Mouse (Mus musculus) adrenal gland, postnatal 4 days (tissue): Measurements from ENCODE around the gene Kantr. TPM values are rescaled to one million over a fixed set of nuclear protein-coding genes. Genes with fewer than 3 reads are reported as not detected.
"Not testable (repeated sequence)": the region's sequence is repeated elsewhere in the genome, so short reads cannot be mapped to it uniquely, and the experiment has no call there.

Experiments
- DNase-seq, 2 experiments: peaks; one replicate each; pipeline ENCODE4 v3.0.0; 2021 to 2022; ENCODE audit warnings: low spot score in 2 of 2, mixed read lengths in 2 of 2
- long read RNA-seq, 2 experiments: library from polyadenylated mRNA; stranded (forward); transcript quantifications; one replicate each; pipeline ENCODE4 v2.0.0; 2021
- total RNA-seq, 2 experiments: library from RNA; stranded (reverse); gene quantifications; 2 replicates each; pipeline ENCODE4 v1.2.3; 2021

Gene Kantr
- 10 to 100 TPM; 11.7 to 12.7 TPM for total RNA-seq
- long read RNA-seq, experiment 1: 0 reads
- long read RNA-seq, experiment 2, partial matches to known transcripts: 0 of 1 reads
- long read RNA-seq, experiment 2, other reads (novel, unspliced or antisense): 0 of 1 reads

DNA sequence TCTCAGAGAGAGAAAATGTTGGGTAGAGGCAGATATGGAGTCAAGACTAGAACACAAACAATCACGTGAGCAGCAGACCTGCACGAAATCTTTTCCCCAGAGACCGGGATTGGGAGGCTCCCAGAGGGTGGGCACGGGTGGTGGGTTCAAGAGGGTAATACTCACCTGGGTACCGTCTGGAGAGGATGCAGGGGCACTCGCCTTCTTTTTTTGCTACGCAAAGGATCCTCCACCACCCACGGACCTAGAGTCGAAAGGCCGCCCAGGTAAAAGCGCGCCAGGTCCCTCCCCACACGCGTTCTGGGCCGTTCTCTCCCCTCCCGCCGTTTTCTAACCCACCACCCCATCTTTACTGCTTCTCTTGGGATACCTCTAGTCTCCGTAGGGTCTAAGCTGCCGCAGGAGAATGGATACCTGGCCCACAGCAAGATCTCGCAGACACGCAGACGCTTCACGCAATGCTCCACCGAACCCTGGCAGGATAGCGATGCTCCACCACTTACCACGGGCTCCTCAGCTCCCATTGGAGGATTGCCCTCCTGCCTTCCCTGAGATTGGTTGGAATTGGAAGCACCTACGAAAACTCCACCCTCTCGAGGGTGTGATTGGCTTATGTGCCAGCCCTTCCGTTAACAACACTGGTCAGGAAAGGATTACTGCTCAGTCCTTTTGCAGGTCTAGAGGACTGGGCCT is at the start of gene Kantr:
TSS of gene Kantr (minus strand) at position 500 of the 693 bp plus-strand sequence.
- peak; percentile 27 to 46 for DNase-seq

DNA sequence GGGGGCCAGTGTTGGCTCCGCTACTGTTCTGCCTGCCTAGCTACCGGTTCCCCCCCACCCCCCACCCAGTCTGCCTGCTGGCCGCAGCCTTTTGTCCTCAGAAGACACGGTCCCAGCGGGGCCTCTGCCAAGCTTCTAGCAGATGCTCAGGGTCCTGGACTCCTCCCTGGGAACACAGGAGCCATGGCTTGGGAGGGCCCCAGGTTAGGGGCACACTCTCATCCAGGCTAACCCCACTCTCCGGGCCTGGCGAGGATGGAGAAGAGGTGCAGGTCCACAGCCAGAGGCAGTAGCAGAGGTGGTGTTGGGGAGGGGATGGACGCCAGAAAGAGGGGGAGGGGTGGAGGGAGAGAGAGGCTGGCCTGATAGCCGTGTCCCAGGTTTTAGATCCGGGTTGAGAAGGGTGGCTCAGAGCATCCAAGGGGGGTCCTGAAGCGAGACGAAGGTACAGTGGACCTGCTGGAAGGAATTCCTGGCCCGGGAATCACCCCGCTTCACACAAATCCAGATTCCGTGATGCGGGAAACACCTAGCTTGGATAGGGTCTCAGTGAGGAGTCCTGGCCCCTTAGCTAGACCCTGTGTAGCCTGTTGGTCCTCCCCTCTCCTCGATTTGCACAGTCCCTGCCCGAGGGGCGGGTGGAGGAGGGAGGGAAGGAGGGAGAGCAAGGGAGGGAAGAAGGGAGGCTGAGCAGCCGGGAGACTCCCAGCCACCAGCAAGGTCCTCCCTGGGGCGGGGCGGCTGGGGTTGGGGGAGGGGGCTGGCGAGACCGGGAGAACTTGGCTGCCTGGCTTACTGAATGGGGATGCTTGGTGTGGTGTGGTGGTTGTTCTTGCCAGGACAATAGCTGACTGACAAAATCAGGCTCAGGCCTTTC is 41.3 kb upstream of the Kantr start, which contains the start of gene Gpr173:
TSS of gene Gpr173 (minus strand) at position 308 of the 877 bp plus-strand sequence.
- DNase-seq: peak in 1 of 2 experiments; percentile 17

DNA sequence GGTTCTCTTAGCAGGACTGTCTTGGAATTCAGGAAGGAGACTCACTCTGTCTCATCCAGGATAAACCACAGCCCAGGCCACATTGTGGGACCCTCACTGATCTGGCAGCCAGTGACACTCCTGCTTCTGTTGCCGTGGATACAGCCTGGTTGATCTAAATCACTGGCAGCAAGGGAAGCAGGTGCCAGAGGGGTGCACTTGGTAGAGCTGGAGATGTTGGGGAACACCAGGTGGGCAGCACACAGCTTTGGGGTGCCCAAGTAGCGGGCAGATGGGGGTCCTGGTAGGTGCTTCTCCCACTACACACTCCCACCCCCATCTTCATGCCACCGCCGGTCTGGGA is 40.7 kb upstream of the Kantr start:
- DNase-seq: no peak

DNA sequence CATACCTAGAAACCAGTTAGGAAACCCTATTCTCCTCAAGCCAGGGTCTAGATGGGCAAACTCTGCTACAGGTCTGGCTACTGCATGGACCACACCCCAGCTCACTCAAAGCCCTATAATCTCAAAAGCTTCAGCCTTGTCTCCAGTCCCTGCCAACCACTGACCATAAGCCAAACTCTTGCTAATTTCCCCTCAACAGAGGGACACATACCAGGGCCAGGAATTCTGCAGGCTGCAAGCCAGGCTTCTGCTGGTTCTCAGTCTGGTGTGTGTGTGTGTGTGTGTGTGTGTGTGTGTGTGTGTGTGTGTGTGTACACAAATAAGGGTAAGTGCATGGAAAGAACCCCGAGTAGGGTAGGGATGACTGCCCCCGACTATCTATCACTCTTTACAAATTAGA is 39.1 kb upstream of the Kantr start:
- no peak for DNase-seq

DNA sequence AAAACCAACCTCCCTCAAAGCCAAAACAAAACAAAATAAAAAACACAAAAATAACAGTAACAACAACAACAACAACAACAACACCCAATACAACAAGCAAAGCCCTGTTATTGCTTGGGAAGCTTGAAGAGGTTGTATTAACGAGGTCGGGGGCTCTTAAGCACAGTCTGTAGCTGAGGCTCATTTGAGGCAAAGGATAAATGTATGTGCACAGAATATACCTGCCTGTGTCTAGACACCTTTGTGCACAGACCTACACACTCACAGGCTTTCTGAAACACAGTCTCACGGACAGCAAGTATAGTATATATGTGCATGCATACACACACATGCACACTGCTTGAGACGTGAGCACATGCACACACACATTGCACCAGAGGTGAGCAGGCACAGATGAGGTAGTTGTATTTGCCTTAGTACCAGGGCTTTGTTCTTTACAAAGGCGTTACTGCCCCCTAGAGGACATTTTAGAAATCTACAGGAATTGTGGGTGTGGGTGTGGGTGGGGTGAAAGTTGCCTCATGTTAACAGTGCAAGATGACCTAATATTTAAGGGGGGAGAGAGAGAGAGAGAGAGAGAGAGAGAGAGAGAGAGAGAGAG is 25.4 kb upstream of the Kantr start:
- DNase-seq: no peak

DNA sequence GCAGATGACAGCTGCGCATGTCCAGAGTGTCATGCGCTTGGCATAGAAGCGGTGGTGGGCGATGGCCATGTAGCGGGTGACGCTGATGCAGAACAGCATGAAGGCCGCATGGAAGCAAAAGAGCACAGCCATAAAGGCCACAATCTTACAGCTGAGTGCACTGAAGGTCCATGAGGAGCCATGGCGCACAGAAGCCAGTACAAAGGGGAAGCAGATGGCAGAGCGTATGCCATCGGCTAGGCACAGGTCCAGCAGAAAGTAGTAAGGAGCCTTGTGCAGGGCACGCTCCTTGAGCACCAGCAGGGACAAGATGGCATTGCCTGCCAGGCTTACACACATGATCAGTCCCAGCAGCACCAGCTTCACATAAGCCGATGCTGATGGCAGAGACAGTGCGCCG is 19.7 kb upstream of the Kantr start:
- DNase-seq: no peak

DNA sequence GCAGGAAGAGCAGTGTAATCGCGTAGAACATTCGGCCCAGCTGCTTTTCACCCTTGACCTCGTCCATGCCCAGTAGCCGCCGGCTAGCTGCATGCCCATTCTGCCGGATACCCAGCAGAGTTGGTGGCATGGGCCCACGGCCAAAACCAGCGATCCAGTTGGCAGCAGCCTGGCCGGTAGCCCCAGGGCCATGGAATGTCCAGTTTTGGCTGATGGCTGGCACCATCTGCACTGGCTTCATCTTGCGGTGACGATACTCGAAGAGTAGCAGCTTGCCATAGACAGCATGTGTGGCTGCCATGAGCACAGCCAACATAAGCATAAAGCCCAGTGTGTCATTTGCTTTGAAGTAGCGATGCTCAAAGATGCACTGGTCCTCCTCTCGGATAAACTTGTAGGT is 19.3 kb upstream of the Kantr start:
- no peak for DNase-seq

DNA sequence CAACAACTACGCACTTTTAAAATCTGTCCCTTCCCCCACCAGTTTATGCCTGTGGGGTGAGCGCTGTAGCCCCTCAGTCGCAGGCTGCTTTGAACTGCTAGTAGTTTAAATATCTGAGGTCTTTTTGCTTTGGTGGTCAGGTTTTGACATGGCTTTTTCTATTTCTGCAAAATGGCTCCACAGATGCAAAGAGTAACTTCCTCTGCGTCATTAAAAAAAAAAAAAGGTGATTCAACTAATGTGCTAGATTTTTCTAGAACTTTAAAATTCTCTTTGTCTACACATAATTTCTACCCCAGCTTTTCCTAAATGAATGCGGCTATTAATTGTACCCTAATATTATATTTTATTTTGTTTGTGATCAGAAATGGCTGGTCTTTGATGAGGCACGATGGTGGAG is 15.6 kb upstream of the Kantr start:
- no peak for DNase-seq

DNA sequence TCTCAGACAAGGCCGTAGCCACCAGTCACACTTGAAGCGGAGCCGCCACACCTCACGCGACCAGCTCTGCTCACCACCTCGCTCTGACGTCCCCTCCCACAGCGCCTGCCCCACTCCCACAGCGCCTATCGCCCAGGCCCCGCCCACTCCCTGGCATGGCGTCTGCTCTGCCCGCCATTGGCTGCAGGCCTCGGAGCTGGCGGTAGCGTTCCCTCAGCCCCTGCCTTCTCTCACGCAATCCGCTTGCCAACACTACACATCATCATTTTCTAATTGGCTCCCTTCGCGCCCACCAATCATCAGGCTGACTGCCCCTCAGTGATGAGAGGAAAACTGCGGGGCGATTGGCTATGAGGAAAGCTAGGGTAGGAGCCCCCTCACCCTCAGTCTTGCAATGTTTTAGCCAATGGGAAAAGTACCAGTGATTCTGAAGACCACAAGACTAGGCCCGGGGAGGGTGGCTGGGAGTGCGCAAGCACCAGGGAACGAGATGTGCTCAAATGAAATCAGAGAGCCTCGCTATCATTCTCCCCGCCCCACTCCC is 15.1 kb upstream of the Kantr start, which contains the start of gene Tspyl2:
TSS of gene Tspyl2 (minus strand) at position 68 of the 544 bp plus-strand sequence.
- peak; percentile 63 to 79 for DNase-seq

DNA sequence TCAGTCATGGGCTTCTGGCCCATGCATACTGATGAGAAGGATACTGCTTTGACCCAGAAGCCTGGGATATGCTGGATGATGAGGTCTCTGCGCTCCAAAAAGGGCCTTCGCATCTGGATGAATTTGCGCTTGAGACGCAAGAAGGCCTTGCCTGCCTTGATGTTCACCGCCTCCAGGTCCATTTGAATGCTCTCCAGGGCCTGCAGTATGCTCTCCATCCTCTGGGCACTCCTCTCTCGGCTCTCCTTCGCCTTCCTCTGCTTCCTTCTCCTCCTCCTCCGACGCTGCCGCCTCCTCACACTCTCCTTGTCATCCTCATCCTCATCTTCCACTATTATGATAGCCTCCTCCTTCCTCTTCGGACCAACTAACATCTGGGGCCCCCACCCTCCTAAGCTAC is 14.2 kb upstream of the Kantr start:
- no peak for DNase-seq

DNA sequence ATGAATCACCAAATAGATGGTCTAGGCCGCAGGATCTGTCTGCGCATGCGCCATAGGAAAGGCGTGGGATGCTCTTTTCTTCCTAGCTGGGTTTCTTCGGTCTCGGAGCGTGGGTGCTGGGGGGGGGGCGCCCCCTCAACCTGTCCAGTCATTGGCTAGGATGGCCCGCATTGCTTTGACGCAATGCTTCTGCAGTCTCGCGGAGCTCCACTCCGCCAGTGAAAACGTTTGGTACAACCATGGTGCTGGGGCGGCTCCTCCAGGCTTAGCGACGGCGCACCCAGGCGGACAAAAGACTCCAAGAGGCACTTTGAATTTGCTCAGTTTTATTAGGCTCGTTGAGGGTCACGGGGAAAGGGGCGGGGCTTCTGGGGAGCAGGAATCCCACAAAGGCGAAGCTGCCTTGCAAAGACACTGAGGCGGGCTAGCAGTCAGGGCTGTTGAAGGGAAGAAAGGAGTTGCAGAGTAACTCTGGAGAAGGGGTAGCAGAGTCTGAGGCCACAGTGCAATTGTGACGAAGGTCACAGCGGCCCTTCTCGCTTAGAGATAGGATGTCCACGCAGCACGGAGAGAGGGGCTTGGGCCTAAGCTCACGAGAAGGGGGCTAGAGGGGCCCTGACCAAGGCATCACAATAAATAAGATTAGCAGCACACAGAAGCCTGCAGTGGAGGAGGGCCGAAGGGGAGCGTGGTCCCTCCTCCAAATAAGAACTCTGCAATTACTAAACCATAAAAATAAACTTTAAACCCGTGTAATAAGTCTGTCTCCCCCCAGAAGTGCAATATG is 9.4 kb upstream of the Kantr start:
- peak; percentile 56 to 76 for DNase-seq

DNA sequence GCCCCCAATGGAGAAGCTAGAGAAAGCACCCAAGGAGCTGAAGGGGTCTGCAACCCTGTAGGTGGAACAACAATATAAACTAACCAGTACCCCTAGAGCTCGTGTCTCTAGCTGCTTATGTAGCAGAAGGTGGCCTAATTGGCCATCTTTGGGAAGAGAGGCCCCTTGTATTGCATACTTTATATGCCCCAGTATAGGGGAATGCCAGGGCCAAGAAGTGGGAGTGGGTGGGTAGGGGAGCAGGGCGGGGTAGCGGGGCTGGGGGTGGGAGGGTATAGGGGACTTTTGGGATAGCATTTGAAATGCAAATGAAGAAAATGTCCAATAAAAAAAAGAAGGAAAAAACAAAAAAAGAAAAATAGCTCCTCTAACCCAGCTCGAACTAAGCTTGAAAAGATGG is 8.8 kb upstream of the Kantr start:
- not testable (repeated sequence) for DNase-seq

DNA sequence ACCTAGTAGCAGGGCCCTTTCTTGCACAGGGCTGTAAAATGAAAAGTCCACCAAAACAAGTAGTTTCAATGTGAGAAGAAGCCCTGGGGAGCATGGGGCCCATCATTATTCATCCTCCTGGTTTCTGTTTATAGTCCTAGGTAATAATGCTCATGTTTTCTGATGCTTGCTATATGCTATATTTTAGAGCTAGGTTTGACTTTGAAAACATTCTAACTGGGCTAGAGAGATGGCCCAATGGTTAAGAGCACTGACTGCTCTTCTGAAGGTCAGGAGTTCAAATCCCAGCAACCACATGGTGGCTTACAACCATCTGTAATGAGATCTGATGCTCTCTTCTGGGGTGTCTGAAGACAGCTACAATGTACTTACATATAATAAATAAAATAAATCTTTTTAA is 2.1 kb upstream of the Kantr start:
- DNase-seq: not testable (repeated sequence)

DNA sequence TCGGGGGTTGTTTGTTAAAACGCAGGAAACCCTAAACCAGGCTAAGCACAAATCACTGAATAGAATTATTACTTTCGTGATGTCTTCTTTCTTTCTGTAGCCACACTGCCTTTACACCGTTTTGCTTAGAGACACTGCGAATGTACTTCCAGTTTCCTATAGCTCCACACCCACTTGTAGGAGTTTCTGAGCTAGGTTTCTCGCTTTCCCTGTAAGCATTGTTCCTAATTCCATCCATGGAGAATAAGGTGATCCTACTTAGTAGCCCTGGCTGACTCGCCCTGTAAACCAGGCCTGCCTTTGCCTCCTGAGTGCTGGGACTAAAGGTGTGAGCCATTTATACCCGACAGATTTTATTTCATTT is 376 bp upstream of the Kantr start:
- no peak for DNase-seq

DNA sequence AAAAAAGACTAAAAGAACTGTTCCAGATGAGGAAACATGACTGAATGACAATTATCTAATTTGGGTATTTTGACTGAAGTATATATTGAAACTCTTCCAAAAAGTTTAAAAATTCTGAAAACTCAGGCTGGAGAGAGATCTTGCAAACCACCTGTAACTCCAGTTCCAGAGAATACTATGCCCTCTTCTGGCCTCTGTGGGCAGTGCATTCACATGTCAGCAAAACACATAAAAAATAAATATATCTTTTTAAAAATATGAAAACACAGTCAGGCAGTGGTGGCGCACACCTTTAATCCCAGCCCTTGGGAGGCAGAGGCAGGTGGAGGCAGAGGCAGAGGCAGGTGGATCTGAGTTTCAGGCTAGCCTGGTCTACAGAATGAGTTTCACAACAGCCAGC is 3.7 kb downstream of the Kantr start:
- no peak for DNase-seq

DNA sequence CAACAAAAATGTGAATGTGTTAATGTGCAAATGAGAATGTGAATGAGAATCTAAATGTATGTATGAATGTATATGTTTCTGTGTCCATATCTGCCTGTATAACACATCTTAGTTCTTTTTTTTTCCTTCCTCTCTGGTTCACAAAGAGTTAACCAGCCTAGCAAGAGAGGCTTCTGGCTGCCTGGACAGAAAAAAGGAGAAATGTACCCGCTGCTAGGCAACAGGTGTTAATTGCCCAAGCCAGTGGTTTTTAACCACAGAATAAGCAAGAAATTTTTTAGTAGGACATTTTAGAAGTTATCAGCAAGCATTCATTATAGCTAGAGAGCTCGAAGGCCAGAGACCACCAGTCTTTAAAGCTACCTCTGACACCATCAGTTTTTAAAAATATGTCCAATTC is 4.5 kb downstream of the Kantr start:
- DNase-seq: no peak

DNA sequence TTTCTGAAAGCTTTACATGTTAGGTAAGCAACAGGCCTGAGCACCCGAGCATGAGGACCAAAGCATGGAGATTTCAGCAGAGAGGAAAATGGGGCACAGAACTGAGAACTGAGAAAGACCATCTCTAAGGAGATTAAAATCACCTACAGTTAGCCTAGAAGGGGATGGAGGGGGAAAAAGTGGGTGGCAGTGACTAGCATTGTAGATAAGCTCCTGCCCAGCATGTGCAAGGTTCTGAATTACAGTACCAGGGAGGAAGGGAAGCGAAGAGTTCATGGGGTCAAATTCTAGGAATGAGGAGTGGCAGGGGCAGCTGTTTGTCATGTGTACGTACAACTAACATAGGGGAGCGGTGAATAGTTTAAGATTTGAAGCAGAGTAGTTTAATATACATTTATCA is 6.8 kb downstream of the Kantr start:
- DNase-seq: no peak

DNA sequence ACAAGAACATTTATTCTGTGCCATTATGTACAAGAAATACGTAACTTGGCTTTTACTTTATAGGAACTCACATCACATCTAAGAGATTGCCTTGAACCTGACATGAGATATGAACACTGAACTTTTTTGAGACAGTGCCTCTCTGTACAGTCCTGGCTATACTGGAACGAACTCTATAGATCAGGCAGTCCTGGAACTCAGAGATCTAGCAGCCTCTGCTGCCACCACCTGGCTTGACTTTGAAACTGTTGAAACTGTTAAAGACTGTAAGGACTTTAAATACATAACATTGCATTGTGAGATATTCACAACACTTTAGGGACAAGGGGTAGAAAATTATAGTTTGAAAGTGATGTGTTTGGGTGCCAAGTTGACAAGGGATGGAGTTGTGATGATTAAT is 19.4 kb downstream of the Kantr start:
- no peak for DNase-seq

DNA sequence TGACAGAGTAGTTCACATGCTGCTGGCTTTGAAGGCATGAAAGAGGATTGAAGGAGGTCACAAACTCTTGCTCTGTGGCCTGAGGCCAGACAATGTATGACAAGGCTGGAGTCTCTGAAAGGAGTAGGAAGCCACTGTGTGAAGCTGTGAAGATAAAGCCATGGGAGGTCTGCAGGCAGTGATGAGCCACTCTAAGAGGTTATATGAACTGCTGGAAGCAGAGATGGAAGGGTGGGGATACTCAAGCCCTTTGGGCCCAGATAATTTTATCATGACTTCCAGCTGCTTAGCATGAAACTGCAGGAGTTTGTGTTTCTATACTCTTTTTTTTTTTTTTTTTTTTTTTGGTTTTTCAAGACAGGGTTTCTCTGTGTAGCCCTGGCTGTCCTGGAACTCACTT is 19.9 kb downstream of the Kantr start:
- DNase-seq: no peak

DNA sequence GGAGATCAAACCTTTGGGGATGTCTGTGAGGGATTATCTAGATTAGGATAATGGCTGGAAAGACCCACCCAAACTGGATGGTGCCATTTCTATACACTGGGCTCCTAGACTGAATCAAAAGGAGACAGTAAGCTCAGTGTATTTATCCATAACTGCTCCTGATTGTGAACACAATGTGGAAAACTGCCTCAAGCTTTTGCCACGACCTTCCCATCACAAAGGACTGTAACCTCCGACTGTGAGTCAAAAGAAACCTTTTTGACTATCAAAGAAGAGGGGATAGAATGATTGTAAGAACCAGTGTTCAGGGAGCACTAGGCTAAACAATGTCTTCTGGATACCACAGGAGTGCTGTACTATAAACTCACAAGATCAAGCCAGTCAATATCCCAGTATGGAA is 21.1 kb downstream of the Kantr start:
- DNase-seq: no peak

DNA sequence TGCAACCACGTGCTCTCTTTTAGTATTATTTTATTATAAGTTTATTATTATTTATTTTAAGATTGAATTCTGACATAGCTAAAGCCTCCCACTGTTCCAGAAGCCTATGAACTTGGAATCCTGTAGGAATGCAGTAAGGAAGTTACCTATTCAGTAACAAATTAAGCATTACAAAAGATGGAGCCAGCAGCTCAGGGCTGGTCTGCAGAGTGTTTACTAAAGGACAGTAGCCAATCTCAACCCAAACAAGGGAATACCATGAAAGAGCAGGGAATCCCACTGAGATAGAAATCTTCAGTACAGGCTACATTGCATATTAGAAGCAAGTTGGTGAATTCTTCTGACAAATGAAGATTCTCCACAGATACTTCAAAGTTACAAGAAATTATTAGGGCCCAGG is 40.3 kb downstream of the Kantr start:
- DNase-seq: not testable (repeated sequence)
